Mouse (Mus musculus) forebrain, embryonic 16.5 days (tissue): ENCODE measurements around the gene Stox2. TPM values are rescaled to one million over a fixed set of nuclear protein-coding genes. Genes with fewer than 3 reads are reported as not detected.

Experiments
- ATAC-seq: fragments of 200-750 bp; cut with Nextera tagmentation; 2 replicates; pipeline ENCODE4 v1.8.0; 2017; ENCODE audit warnings: mild to moderate bottlenecking, moderate library complexity
- H3K27ac ChIP-seq: fragments of 300-500 bp; sonication (generic); 2 replicates; pipeline ENCODE4 v1.5.1; 2014; ENCODE audit warnings: low read length, control low read depth
- H3K27me3 ChIP-seq: fragments of 300-500 bp; sonication (generic); replicated peaks from 2 replicates; pipeline ENCODE4 v1.6.1; 2014; ENCODE audit warnings: low read length; ENCODE audit not compliant: control insufficient read depth, insufficient read depth
- H3K36me3 ChIP-seq: fragments of 300-500 bp; sonication (generic); 2 replicates; pipeline ENCODE4 v1.6.1; 2014; ENCODE audit not compliant: control insufficient read depth, insufficient read depth
- H3K4me1 ChIP-seq: fragments of 300-500 bp; sonication (generic); replicated peaks from 2 replicates; pipeline ENCODE4 v1.6.1; 2014; ENCODE audit warnings: low read length; ENCODE audit not compliant: control insufficient read depth, insufficient read depth
- H3K4me2 ChIP-seq: fragments of 300-500 bp; sonication (generic); 2 replicates; pipeline ENCODE4 v1.6.1; 2014; ENCODE audit warnings: mild to moderate bottlenecking, low read length, control low read depth
- H3K4me3 ChIP-seq: fragments of 300-500 bp; sonication (generic); replicated peaks from 2 replicates; pipeline ENCODE4 v1.5.1; 2014; ENCODE audit warnings: mild to moderate bottlenecking, low read length, control low read depth
- H3K9ac ChIP-seq: fragments of 300-500 bp; sonication (generic); replicated peaks from 2 replicates; pipeline ENCODE4 v1.6.1; 2014; ENCODE audit warnings: low read depth, low read length, control low read depth
- H3K9me3 ChIP-seq: fragments of 300-500 bp; sonication (generic); 2 replicates; pipeline ENCODE4 v1.6.1; 2016; ENCODE audit warnings: low read length; ENCODE audit not compliant: control insufficient read depth
- WGBS: fragments of 180-500 bp; shearing (Covaris S2); extraction: QIAGEN DNeasy Blood & Tissue Kit; methylation state at CpG from one replicate; pipeline ENCODE4 v1.1.7; 2014; 5-methylcytosine and 5-hydroxymethylcytosine counted together
- polyA plus RNA-seq: library from polyadenylated mRNA; unstranded; fragments of >200 nt; fragmentation: Nextera tagmentation; extraction: Ambion mirVana; gene quantifications from 2 replicates; pipeline ENCODE4 v1.2.1, GENCODE M21; 2015

Gene Stox2
- polyA plus RNA-seq, 1 experiment from 2014 or later: 42.1 TPM

GRCm38 (mm10) chr8:47285435-47285834 is 160.7 kb downstream of the Stox2 start:
- ATAC-seq: no peak
- 11% methylated on average over 6 of the region's 6 CpGs for WGBS
- no peaks in the 10 kb centered on the region for H3K36me3 ChIP-seq
- H3K27me3 ChIP-seq: no peaks in the 10 kb centered on the region
- H3K9ac ChIP-seq: 0 out of 2 replicates have a peak overlapping the region, but pooled peaks have one; percentile 23
- H3K9me3 ChIP-seq: no peaks in the 10 kb centered on the region
- peaks cover 59% of the 10 kb centered on the region for H3K4me1 ChIP-seq
- H3K4me2 ChIP-seq: peak overlapping the region; percentile 75
- H3K27ac ChIP-seq: peak overlapping the region; percentile 19; the same call in 1 of the 2 replicates
- H3K4me3 ChIP-seq: peak overlapping the region; percentile 90

GRCm38 (mm10) chr8:47284329-47285326 is 161.5 kb downstream of the Stox2 start:
- Histone ChIP-seq H3K4me1 (peaks cover 58% of the 10 kb centered on the region), H3K27me3 (no peaks in the 10 kb centered on the region), H3K4me3 (peak overlapping the region; percentile 17), H3K36me3 (no peaks in the 10 kb centered on the region), H3K9me3 (no peaks in the 10 kb centered on the region), H3K27ac (peak overlapping the region; percentile 54), H3K4me2 (peak overlapping the region; percentile 75), H3K9ac (peak overlapping the region; percentile 24; the same call in 1 of the 2 replicates)
- ATAC-seq: no peak
- WGBS: 11% methylated on average over 21 of the region's 21 CpGs

- H3K36me3 ChIP-seq: no peaks in the 10 kb centered on the region
- no peak for ATAC-seq
- H3K9me3 ChIP-seq: no peaks in the 10 kb centered on the region
- 41% methylated on average over 10 of the region's 10 CpGs for WGBS
- no peak overlapping the region for H3K9ac ChIP-seq
- no peaks in the 10 kb centered on the region for H3K27me3 ChIP-seq
- no peak overlapping the region for H3K27ac ChIP-seq
- H3K4me2 ChIP-seq: no peak overlapping the region
- H3K4me1 ChIP-seq: peaks cover 54% of the 10 kb centered on the region
- H3K4me3 ChIP-seq: no peak overlapping the region
Measured at GRCm38 (mm10) chr8:47279898-47280297, 166.3 kb downstream of the Stox2 start.

GRCm38 (mm10) chr8:47278211-47278610 is 168.0 kb downstream of the Stox2 start:
- ATAC-seq: no peak
- peaks cover 41% of the 10 kb centered on the region for H3K4me1 ChIP-seq
- H3K27ac ChIP-seq: no peak overlapping the region
- no peak overlapping the region for H3K4me3 ChIP-seq
- no peaks in the 10 kb centered on the region for H3K27me3 ChIP-seq
- H3K9me3 ChIP-seq: no peaks in the 10 kb centered on the region
- H3K4me2 ChIP-seq: no peak overlapping the region
- no peaks in the 10 kb centered on the region for H3K36me3 ChIP-seq
- H3K9ac ChIP-seq: no peak overlapping the region
- 75% methylated on average over 3 of the region's 3 CpGs for WGBS

GRCm38 (mm10) chr8:47268931-47269330 is 177.2 kb downstream of the Stox2 start:
- H3K27ac ChIP-seq: no peak overlapping the region; the same call in 1 of the 2 replicates
- 0 out of 2 replicates have a peak, but pooled peaks have one; percentile 11 for ATAC-seq
- H3K4me2 ChIP-seq: no peak overlapping the region
- no peaks in the 10 kb centered on the region for H3K36me3 ChIP-seq
- no peak overlapping the region for H3K9ac ChIP-seq
- WGBS: 71% methylated on average over 6 of the region's 6 CpGs
- no peak overlapping the region for H3K4me3 ChIP-seq
- H3K27me3 ChIP-seq: no peaks in the 10 kb centered on the region
- H3K9me3 ChIP-seq: no peaks in the 10 kb centered on the region
- H3K4me1 ChIP-seq: peaks cover 33% of the 10 kb centered on the region

- Histone ChIP-seq H3K9me3 (no peaks in the 10 kb centered on the region), H3K4me1 (peaks cover 37% of the 10 kb centered on the region), H3K9ac (no peak overlapping the region), H3K27ac (peak overlapping the region; percentile 44; the same call in 1 of the 2 replicates), H3K27me3 (no peaks in the 10 kb centered on the region), H3K4me2 (no peak overlapping the region; the same call in 1 of the 2 replicates), H3K4me3 (no peak overlapping the region), H3K36me3 (no peaks in the 10 kb centered on the region)
- peak; percentile 45 for ATAC-seq
- 45% methylated on average over 21 of the region's 21 CpGs for WGBS
Measured at GRCm38 (mm10) chr8:47268062-47268822, 177.9 kb downstream of the Stox2 start.

- Histone ChIP-seq H3K27me3 (no peaks in the 10 kb centered on the region), H3K9ac (no peak overlapping the region), H3K4me3 (no peak overlapping the region), H3K4me2 (no peak overlapping the region), H3K27ac (no peak overlapping the region), H3K9me3 (no peaks in the 10 kb centered on the region), H3K36me3 (no peaks in the 10 kb centered on the region), H3K4me1 (peaks cover 52% of the 10 kb centered on the region)
- peak; percentile 43; the same call in 1 of the 2 replicates for ATAC-seq
- 10% methylated on average over 17 of the region's 17 CpGs for WGBS
Measured at GRCm38 (mm10) chr8:47263070-47263843, 182.9 kb downstream of the Stox2 start.

- no peak; the same call in 1 of the 2 replicates for ATAC-seq
- no peaks in the 10 kb centered on the region for H3K27me3 ChIP-seq
- no peak overlapping the region for H3K4me3 ChIP-seq
- no peak overlapping the region for H3K27ac ChIP-seq
- no peak overlapping the region for H3K4me2 ChIP-seq
- H3K36me3 ChIP-seq: no peaks in the 10 kb centered on the region
- WGBS: 22% methylated on average over 12 of the region's 12 CpGs
- H3K9ac ChIP-seq: no peak overlapping the region
- H3K9me3 ChIP-seq: no peaks in the 10 kb centered on the region
- H3K4me1 ChIP-seq: peaks cover 43% of the 10 kb centered on the region
Measured at GRCm38 (mm10) chr8:47260751-47261474, 185.2 kb downstream of the Stox2 start.
